Mouse (Mus musculus) liver, adult 2 months (tissue): Measurements from ENCODE around the gene Pard6b. TPM values are rescaled to one million over a fixed set of nuclear protein-coding genes. Genes with fewer than 3 reads are reported as not detected.
"Not testable (repeated sequence)": the region's sequence is repeated elsewhere in the genome, so short reads cannot be mapped to it uniquely, and the experiment has no call there.

ENCODE experiments used
- DNase-seq: peaks from one replicate; pipeline ENCODE4 v3.0.0-alpha.2; 2011; ENCODE audit warnings: low read depth, low spot score; ENCODE audit errors: extremely low read depth
- H3K27ac ChIP-seq: fragments of 200-500 bp; replicated peaks from 2 replicates; pipeline ENCODE4 v1.5.1; 2012; ENCODE audit warnings: low read depth, mild to moderate bottlenecking, control low read depth, inconsistent platforms, low read length; ENCODE audit not compliant: insufficient read depth
- H3K27me3 ChIP-seq: fragments of 200-500 bp; 2 replicates; pipeline ENCODE4 v1.6.1; 2012; ENCODE audit warnings: mild to moderate bottlenecking, moderate library complexity, low read length, inconsistent platforms; ENCODE audit not compliant: control insufficient read depth, insufficient read depth
- H3K36me3 ChIP-seq: fragments of 200-500 bp; 2 replicates; pipeline ENCODE4 v1.6.1; 2012; ENCODE audit warnings: low read length, inconsistent platforms; ENCODE audit not compliant: control insufficient read depth, insufficient read depth
- H3K4me1 ChIP-seq: fragments of 200-500 bp; 2 replicates; pipeline ENCODE4 v1.6.1; 2011; ENCODE audit warnings: low read length; ENCODE audit not compliant: control insufficient read depth, insufficient read depth
- H3K4me3 ChIP-seq: fragments of 200-500 bp; 2 replicates; pipeline ENCODE4 v1.5.1; 2011; ENCODE audit warnings: low read depth, mild to moderate bottlenecking, control low read depth, low read length, moderate library complexity; ENCODE audit not compliant: insufficient read depth
- H3K79me2 ChIP-seq: fragments of 200-500 bp; 2 replicates; pipeline ENCODE4 v1.6.1; 2012; ENCODE audit warnings: inconsistent platforms, mild to moderate bottlenecking, low read length, moderate library complexity; ENCODE audit not compliant: control insufficient read depth, insufficient read depth
- H3K9ac ChIP-seq: fragments of 200-500 bp; 2 replicates; pipeline ENCODE4 v1.6.1; 2012; ENCODE audit warnings: low read depth, mild to moderate bottlenecking, control low read depth, inconsistent platforms, low read length
- CTCF ChIP-seq: fragments of 200-500 bp; IDR thresholded peaks from 2 replicates; pipeline ENCODE4 v1.5.1; 2011; ENCODE audit warnings: low read depth, low read length, control low read depth
- POLR2A ChIP-seq: fragments of 200-500 bp; IDR thresholded peaks from 2 replicates; pipeline ENCODE4 v1.6.1; 2011; ENCODE audit warnings: low read length, control low read depth; ENCODE audit not compliant: insufficient read depth; ENCODE audit errors: extremely low read depth
- WGBS: fragments of 180-500 bp; shearing (Covaris S2); methylation state at CpG from one replicate; pipeline ENCODE4 v1.1.7; 2018; 5-methylcytosine and 5-hydroxymethylcytosine counted together
- polyA plus RNA-seq: library from polyadenylated mRNA; depleted of rRNA; stranded (reverse); fragments of >200 nt; gene quantifications from 2 replicates; pipeline ENCODE4 v1.2.3, GENCODE M21; 2012
- total RNA-seq: library from RNA; depleted of rRNA; stranded (reverse); fragments of >200 nt; gene quantifications from 2 replicates; pipeline ENCODE4 v1.2.3, GENCODE M21; 2014

Pard6b gene
- total and polyA plus RNA-seq, 2 experiments = 1.7 to 5.3 TPM

- Histone ChIP-seq H3K4me3 (peak overlapping the region; percentile 13; the same call in 1 of the 2 replicates), H3K4me1 (peaks cover 10% of the 10 kb centered on the region; the same call in 1 of the 2 replicates), H3K79me2 (no peaks in the 10 kb centered on the region), H3K9ac (no peak overlapping the region; the same call in 1 of the 2 replicates), H3K27ac (peak overlapping the region; percentile 39; the same call in 1 of the 2 replicates), H3K27me3 (no peaks in the 10 kb centered on the region), H3K36me3 (no peaks in the 10 kb centered on the region)
- no peak for TF ChIP-seq CTCF
- TF ChIP-seq POLR2A = no peak
- peak; percentile 83 for DNase-seq
- 25% methylated on average over 19 of the region's 20 CpGs for WGBS
Measured at GRCm38 (mm10) chr2:168106701-168107178, 25.9 kb downstream of the Pard6b start.

GRCm38 (mm10) chr2:168107356-168107755 is 26.6 kb downstream of the Pard6b start:
- 82% methylated on average over 15 of the region's 15 CpGs for WGBS
- TF ChIP-seq POLR2A (no peak), CTCF (no peak)
- Histone ChIP-seq H3K4me1 (peaks cover 10% of the 10 kb centered on the region; the same call in 1 of the 2 replicates), H3K4me3 (no peak overlapping the region), H3K79me2 (no peaks in the 10 kb centered on the region), H3K36me3 (no peaks in the 10 kb centered on the region), H3K27ac (no peak overlapping the region), H3K9ac (no peak overlapping the region), H3K27me3 (no peaks in the 10 kb centered on the region)
- no peak for DNase-seq

GRCm38 (mm10) chr2:168107901-168108300 is 27.1 kb downstream of the Pard6b start:
- 93% methylated on average over 6 of the region's 6 CpGs for WGBS
- H3K36me3 ChIP-seq, H3K4me3 ChIP-seq, H3K27me3 ChIP-seq, H3K9ac ChIP-seq, DNase-seq, H3K79me2 ChIP-seq, H3K27ac ChIP-seq: not testable (repeated sequence)
- H3K4me1 ChIP-seq = peaks cover 10% of the 10 kb centered on the region; the same call in 1 of the 2 replicates

- Histone ChIP-seq H3K27me3 (no peaks in the 10 kb centered on the region), H3K4me1 (peaks cover 2% of the 10 kb centered on the region; the same call in 1 of the 2 replicates), H3K27ac (no peak overlapping the region), H3K79me2 (no peaks in the 10 kb centered on the region), H3K9ac (no peak overlapping the region), H3K4me3 (no peak overlapping the region), H3K36me3 (no peaks in the 10 kb centered on the region)
- TF ChIP-seq POLR2A (no peak), CTCF (peak; percentile 89)
- DNase-seq = peak; percentile 12
- 9% methylated on average over 7 of the region's 7 CpGs for WGBS
Measured at GRCm38 (mm10) chr2:168111902-168112301, 31.1 kb downstream of the Pard6b start.

- TF ChIP-seq POLR2A = no peak
- TF ChIP-seq CTCF = no peak
- no peaks in the 10 kb centered on the region for H3K79me2 ChIP-seq
- no peaks in the 10 kb centered on the region for H3K36me3 ChIP-seq
- peaks cover 3% of the 10 kb centered on the region for H3K4me1 ChIP-seq
- no peak for DNase-seq
- no peak overlapping the region for H3K27ac ChIP-seq
- H3K27me3 ChIP-seq = no peaks in the 10 kb centered on the region
- 91% methylated on average over 9 of the region's 9 CpGs for WGBS
- no peak overlapping the region for H3K9ac ChIP-seq
- H3K4me3 ChIP-seq = no peak overlapping the region
Measured at GRCm38 (mm10) chr2:168113263-168113662, 32.5 kb downstream of the Pard6b start.

- 83% methylated on average over 5 of the region's 5 CpGs for WGBS
- peaks cover 3% of the 10 kb centered on the region for H3K4me1 ChIP-seq
- H3K36me3 ChIP-seq = no peaks in the 10 kb centered on the region
- DNase-seq = no peak
- no peak overlapping the region for H3K27ac ChIP-seq
- no peak overlapping the region for H3K4me3 ChIP-seq
- TF ChIP-seq CTCF (no peak), POLR2A (no peak)
- H3K27me3 ChIP-seq = no peaks in the 10 kb centered on the region
- H3K9ac ChIP-seq = no peak overlapping the region
- H3K79me2 ChIP-seq = no peaks in the 10 kb centered on the region
Measured at GRCm38 (mm10) chr2:168113692-168114091, 32.9 kb downstream of the Pard6b start.
